ENCODE assay signal across 21 mouse cellular contexts in genomic region chr11:60303497-60303896, GRCm38 (mm10). TPM values are rescaled to one million over a fixed set of nuclear protein-coding genes. Genes with fewer than 3 reads are reported as not detected.
DNase-seq lines count a peak whose midpoint lies in the region; ATAC-seq lines count a peak whose summit lies in the region.
"Had no signal": no experiment of that assay in that cellular context is flagged by ENCODE, and none has a peak within 500 bp of the region (broad histone marks: within the 10 kb centered on the region; RNA-seq: fewer than 3 reads in every experiment).

No protein-coding gene starts in this region.

- 59% methylated on average over 2 of the region's 2 CpGs for WGBS in hindbrain, embryonic 13.5 days
- 74% methylated on average over 2 of the region's 2 CpGs for WGBS in hindbrain, embryonic 10.5 days
- WGBS in midbrain, embryonic 13.5 days, result 62% methylated on average over 2 of the region's 2 CpGs
- 60% methylated on average over 2 of the region's 2 CpGs for WGBS in midbrain, embryonic 14.5 days
- WGBS in forebrain, embryonic 15.5 days, result 17% methylated on average over 2 of the region's 2 CpGs
- 62% methylated on average over 2 of the region's 2 CpGs for WGBS in neural tube, embryonic 15.5 days

- no peak overlapping the region for H3K9ac ChIP-seq in hindbrain, embryonic 13.5 days
- no peak overlapping the region for H3K9ac ChIP-seq in midbrain, embryonic 13.5 days (replicated peaks)
- H3K9ac ChIP-seq in midbrain, embryonic 14.5 days (replicated peaks; ENCODE audit: low read length), result no peak overlapping the region
- no peak overlapping the region for H3K9ac ChIP-seq in forebrain, embryonic 15.5 days (replicated peaks)
- H3K9ac ChIP-seq in neural tube, embryonic 15.5 days (replicated peaks), result no peak overlapping the region
- H3K9ac ChIP-seq: embryonic facial prominence, embryonic 15.5 days; heart, embryonic 15.5 days had no signal

- H3K4me2 ChIP-seq in hindbrain, embryonic 13.5 days, result no peak overlapping the region
- H3K4me2 ChIP-seq in midbrain, embryonic 13.5 days (replicated peaks), result no peak overlapping the region
- H3K4me2 ChIP-seq in midbrain, embryonic 14.5 days (ENCODE audit: low read length), result no peak overlapping the region
- H3K4me2 ChIP-seq in forebrain, embryonic 15.5 days (replicated peaks), result no peak overlapping the region
- no peak overlapping the region for H3K4me2 ChIP-seq in neural tube, embryonic 15.5 days
- H3K4me2 ChIP-seq: embryonic facial prominence, embryonic 15.5 days; heart, embryonic 15.5 days had no signal

- H3K4me1 ChIP-seq in hindbrain, embryonic 13.5 days (replicated peaks), result peaks cover 56% of the 10 kb centered on the region
- H3K4me1 ChIP-seq in hindbrain, embryonic 10.5 days (replicated peaks), result peaks cover 32% of the 10 kb centered on the region
- peaks cover 44% of the 10 kb centered on the region for H3K4me1 ChIP-seq in midbrain, embryonic 13.5 days (replicated peaks)
- peaks cover 29% of the 10 kb centered on the region for H3K4me1 ChIP-seq in midbrain, embryonic 14.5 days (ENCODE audit: control insufficient read depth, insufficient read depth, low read length)
- peaks cover 52% of the 10 kb centered on the region for H3K4me1 ChIP-seq in forebrain, embryonic 15.5 days
- H3K4me1 ChIP-seq in neural tube, embryonic 15.5 days, result peaks cover 58% of the 10 kb centered on the region

- no peaks in the 10 kb centered on the region for H3K27me3 ChIP-seq in hindbrain, embryonic 13.5 days
- H3K27me3 ChIP-seq in hindbrain, embryonic 10.5 days (ENCODE audit: insufficient read depth, poor library complexity, severe bottlenecking), result no peaks in the 10 kb centered on the region
- no peaks in the 10 kb centered on the region for H3K27me3 ChIP-seq in midbrain, embryonic 13.5 days
- H3K27me3 ChIP-seq in midbrain, embryonic 14.5 days (ENCODE audit: control insufficient read depth, insufficient read depth, low read length), result no peaks in the 10 kb centered on the region
- H3K27me3 ChIP-seq in forebrain, embryonic 15.5 days, result no peaks in the 10 kb centered on the region
- no peaks in the 10 kb centered on the region for H3K27me3 ChIP-seq in neural tube, embryonic 15.5 days (replicated peaks)
- H3K27me3 ChIP-seq: CH12.LX; embryonic facial prominence, embryonic 15.5 days; heart, embryonic 15.5 days; megakaryocyte, embryonic 14.5 days had no signal

- no peaks in the 10 kb centered on the region for H3K36me3 ChIP-seq in hindbrain, embryonic 13.5 days
- H3K36me3 ChIP-seq in hindbrain, embryonic 10.5 days, result no peaks in the 10 kb centered on the region
- no peaks in the 10 kb centered on the region for H3K36me3 ChIP-seq in midbrain, embryonic 13.5 days
- no peaks in the 10 kb centered on the region for H3K36me3 ChIP-seq in midbrain, embryonic 14.5 days (ENCODE audit: control insufficient read depth, insufficient read depth, low read length)
- no peaks in the 10 kb centered on the region for H3K36me3 ChIP-seq in forebrain, embryonic 15.5 days
- no peaks in the 10 kb centered on the region for H3K36me3 ChIP-seq in neural tube, embryonic 15.5 days
- H3K36me3 ChIP-seq: embryonic facial prominence, embryonic 15.5 days; heart, embryonic 15.5 days had no signal

- DNase-seq in hindbrain, embryonic 10.5 days (ENCODE audit: low spot score), result no peak
- no peak for DNase-seq in midbrain, embryonic 14.5 days
- no peak for DNase-seq in layer of hippocampus, adult 18-20 months (ENCODE audit: low spot score in 2 of 2)
- DNase-seq: adrenal gland, postnatal 36 days; cerebellum, adult 2 months; cerebellum, postnatal 36 days; gastrocnemius, postnatal 36 days; heart, postnatal 4 days; kidney, adult 11 months; left cerebral cortex, postnatal 4 days; liver; lung, adult 18-20 months had no signal

- no peak for ATAC-seq in hindbrain, embryonic 13.5 days (ENCODE audit: low FRiP score)
- ATAC-seq in midbrain, embryonic 13.5 days, result no peak
- ATAC-seq in midbrain, embryonic 14.5 days (ENCODE audit: low FRiP score, low TSS enrichment), result no peak
- peak; percentile 42; the same call in 1 of the 2 replicates for ATAC-seq in forebrain, embryonic 15.5 days (replicated peaks)
- ATAC-seq in neural tube, embryonic 15.5 days (ENCODE audit: low FRiP score), result no peak

- H3K9me3 ChIP-seq in hindbrain, embryonic 13.5 days, result no peaks in the 10 kb centered on the region
- no peaks in the 10 kb centered on the region for H3K9me3 ChIP-seq in hindbrain, embryonic 10.5 days
- no peaks in the 10 kb centered on the region; the same call in 1 of the 2 replicates for H3K9me3 ChIP-seq in midbrain, embryonic 13.5 days
- H3K9me3 ChIP-seq in midbrain, embryonic 14.5 days (ENCODE audit: control insufficient read depth, low read length), result no peaks in the 10 kb centered on the region
- no peaks in the 10 kb centered on the region for H3K9me3 ChIP-seq in forebrain, embryonic 15.5 days
- no peaks in the 10 kb centered on the region for H3K9me3 ChIP-seq in neural tube, embryonic 15.5 days (replicated peaks)
- H3K9me3 ChIP-seq: embryonic facial prominence, embryonic 15.5 days; heart, embryonic 15.5 days had no signal

- peak overlapping the region; percentile 91; the same call in 1 of the 2 replicates for H3K27ac ChIP-seq in hindbrain, embryonic 13.5 days
- no peak overlapping the region for H3K27ac ChIP-seq in hindbrain, embryonic 10.5 days
- peak overlapping the region; percentile 55 for H3K27ac ChIP-seq in midbrain, embryonic 13.5 days
- no peak overlapping the region for H3K27ac ChIP-seq in midbrain, embryonic 14.5 days (replicated peaks; ENCODE audit: low read depth, low read length)
- peak overlapping the region; percentile 78; the same call in 1 of the 2 replicates for H3K27ac ChIP-seq in forebrain, embryonic 15.5 days (replicated peaks)
- peak overlapping the region; percentile 63 for H3K27ac ChIP-seq in neural tube, embryonic 15.5 days (replicated peaks)
- H3K27ac ChIP-seq: embryonic facial prominence, embryonic 15.5 days had no signal

- H3K4me3 ChIP-seq in hindbrain, embryonic 13.5 days, result no peak overlapping the region
- H3K4me3 ChIP-seq in hindbrain, embryonic 10.5 days, result no peak overlapping the region
- H3K4me3 ChIP-seq in midbrain, embryonic 13.5 days (replicated peaks), result no peak overlapping the region
- no peak overlapping the region for H3K4me3 ChIP-seq in midbrain, embryonic 14.5 days (replicated peaks; ENCODE audit: low read depth, low read length)
- H3K4me3 ChIP-seq in forebrain, embryonic 15.5 days, result no peak overlapping the region
- no peak overlapping the region for H3K4me3 ChIP-seq in neural tube, embryonic 15.5 days (replicated peaks)
- H3K4me3 ChIP-seq: embryonic facial prominence, embryonic 15.5 days; heart, embryonic 15.5 days; megakaryocyte, embryonic 14.5 days; myocyte had no signal

RNA-seq across cellular contexts. Expression of gene Tom1l2, which starts 49.2 kb away (rescaled TPM):
- polyA plus RNA-seq in hindbrain, embryonic 13.5 days (2015; fragmentation: Nextera tagmentation; extraction: Ambion mirVana), result 54.5 and 59.2 TPM in 2 replicates
- 21.6 and 30.7 TPM in 2 replicates for polyA plus RNA-seq in hindbrain, embryonic 10.5 days (2016; fragmentation: Nextera tagmentation; extraction: Ambion mirVana)
- 47.8 and 50.1 TPM in 2 replicates for polyA plus RNA-seq in midbrain, embryonic 13.5 days (2015; fragmentation: Nextera tagmentation; extraction: Ambion mirVana)
- polyA plus RNA-seq in midbrain, embryonic 14.5 days (2014; fragmentation: Nextera tagmentation; extraction: Ambion mirVana), result 48.5 and 50.9 TPM in 2 replicates
- polyA plus RNA-seq in forebrain, embryonic 15.5 days (2015; fragmentation: Nextera tagmentation; extraction: Ambion mirVana), result 47.9 and 48.7 TPM in 2 replicates
- 66.3 and 68.9 TPM in 2 replicates for polyA plus RNA-seq in neural tube, embryonic 15.5 days (2015; fragmentation: Nextera tagmentation; extraction: Ambion mirVana)
- total RNA-seq in layer of hippocampus, adult 18-20 months (2021), result 100 to 1,000 TPM; 191 to 195 TPM

RNA-seq across cellular contexts. Expression of gene Drc3, which starts 49.6 kb away (rescaled TPM):
- 6.3 and 7.9 TPM in 2 replicates for polyA plus RNA-seq in hindbrain, embryonic 13.5 days (2015; fragmentation: Nextera tagmentation; extraction: Ambion mirVana)
- 2.8 and 6.0 TPM in 2 replicates for polyA plus RNA-seq in hindbrain, embryonic 10.5 days (2016; fragmentation: Nextera tagmentation; extraction: Ambion mirVana)
- polyA plus RNA-seq in midbrain, embryonic 13.5 days (2015; fragmentation: Nextera tagmentation; extraction: Ambion mirVana), result 4.3 and 5.1 TPM in 2 replicates
- polyA plus RNA-seq in midbrain, embryonic 14.5 days (2014; fragmentation: Nextera tagmentation; extraction: Ambion mirVana), result 5.3 and 6.1 TPM in 2 replicates
- 5.7 and 7.3 TPM in 2 replicates for polyA plus RNA-seq in forebrain, embryonic 15.5 days (2015; fragmentation: Nextera tagmentation; extraction: Ambion mirVana)
- 5.3 and 6.2 TPM in 2 replicates for polyA plus RNA-seq in neural tube, embryonic 15.5 days (2015; fragmentation: Nextera tagmentation; extraction: Ambion mirVana)
- total RNA-seq in layer of hippocampus, adult 18-20 months (2021), result 1 to 10 TPM; 7.3 to 7.9 TPM

Comparison
In these comparisons a context has a peak if more than half of its experiments do, and no peak if none do; other contexts are left out.
1. H3K27ac ChIP-seq: peak in hindbrain, embryonic 13.5 days (single experiment), midbrain, embryonic 13.5 days (single experiment), forebrain, embryonic 15.5 days (single experiment) and neural tube, embryonic 15.5 days (single experiment); none in hindbrain, embryonic 10.5 days (single experiment) and midbrain, embryonic 14.5 days (single experiment).